Mouse (Mus musculus) ES-E14 (cell line): ENCODE measurements at regions not wholly inside any gene's neighbourhood (a gene's known extent, or its start where the extent isn't known, plus 50 kb on each side); places are given as distances from the start of the nearest gene placed in this dataset.

Experiments
- HCFC1 ChIP-seq: IDR thresholded peaks from 2 replicates; pipeline ENCODE4 v1.6.1; 2012; ENCODE audit warnings: low read length, inconsistent platforms, borderline replicate concordance; ENCODE audit not compliant: insufficient read depth
- MAFK ChIP-seq: IDR thresholded peaks from 2 replicates; pipeline ENCODE4 v1.6.1; 2014; ENCODE audit warnings: mild to moderate bottlenecking, low read depth, low read length, inconsistent platforms; ENCODE audit not compliant: insufficient read depth
- ZNF384 ChIP-seq: IDR thresholded peaks from 2 replicates; pipeline ENCODE4 v1.6.1; 2012; ENCODE audit warnings: low read depth, low read length, inconsistent platforms

- no peak for TF ChIP-seq HCFC1
- TF ChIP-seq MAFK = no peak
- TF ChIP-seq ZNF384 = no peak
These were observed 604.6 kb downstream of the Adgrl2 start for GRCm38 (mm10) chr3:148385712-148386111.
